Mouse (Mus musculus) CH12F3 (cell line): ENCODE data around the gene Fntb.

Experiments used
- in situ Hi-C: fragments of 300-500 bp; cut with MboI; formaldehyde crosslinking; loops from 2 replicates; pipeline ENCODE4 v1.14.3; 2020; ENCODE audit warnings: low sequenced_read_pairs

The Fntb gene

GRCm38 (mm10) chr12:76765354-76765851 lies at the start of gene Fntb, which contains the start of gene Churc1:
Gene Fntb, plus strand, starts transcription at chr12:76765589.
Gene Churc1, plus strand, starts transcription at chr12:76765538.
- in situ Hi-C loops = no loop called here

- in situ Hi-C loops = no loop called here
Observed at GRCm38 (mm10) chr12:76718384-76718783, 47.0 kb upstream of the Fntb start.

- in situ Hi-C loops = no loop called here
Observed at GRCm38 (mm10) chr12:76720572-76720971, 44.8 kb upstream of the Fntb start.

- in situ Hi-C loops = no loop called here
Observed at GRCm38 (mm10) chr12:76722026-76722425, 43.4 kb upstream of the Fntb start.

- in situ Hi-C loops = no loop called here
Observed at GRCm38 (mm10) chr12:76727955-76728354, 37.4 kb upstream of the Fntb start.

GRCm38 (mm10) chr12:76750866-76751459 lies 14.4 kb upstream of the Fntb start:
- in situ Hi-C loops = no loop called here

- in situ Hi-C loops = no loop called here
Observed at GRCm38 (mm10) chr12:76752652-76753318, 12.6 kb upstream of the Fntb start.

GRCm38 (mm10) chr12:76765901-76766630 lies 677 bp downstream of the Fntb start:
- in situ Hi-C loops = no loop called here

GRCm38 (mm10) chr12:76770841-76771500 lies 5.6 kb downstream of the Fntb start:
- in situ Hi-C loops = no loop called here

- in situ Hi-C loops = no loop called here
Observed at GRCm38 (mm10) chr12:76771540-76771939, 6.2 kb downstream of the Fntb start.

- in situ Hi-C loops = no loop called here
Observed at GRCm38 (mm10) chr12:76774652-76775051, 9.3 kb downstream of the Fntb start.

GRCm38 (mm10) chr12:76775132-76775531 lies 9.7 kb downstream of the Fntb start:
- in situ Hi-C loops = no loop called here

GRCm38 (mm10) chr12:76776898-76777297 lies 11.5 kb downstream of the Fntb start:
- in situ Hi-C loops = no loop called here

- in situ Hi-C loops = no loop called here
Observed at GRCm38 (mm10) chr12:76777845-76778244, 12.5 kb downstream of the Fntb start.

GRCm38 (mm10) chr12:76778305-76779083 lies 13.1 kb downstream of the Fntb start:
- in situ Hi-C loops = no loop called here

GRCm38 (mm10) chr12:76779951-76780350 lies 14.6 kb downstream of the Fntb start:
- in situ Hi-C loops = no loop called here

- in situ Hi-C loops = no loop called here
Observed at GRCm38 (mm10) chr12:76780639-76781468, 15.5 kb downstream of the Fntb start.

GRCm38 (mm10) chr12:76784056-76784619 lies 18.7 kb downstream of the Fntb start:
- in situ Hi-C loops = no loop called here

- in situ Hi-C loops = no loop called here
Observed at GRCm38 (mm10) chr12:76790446-76791084, 25.2 kb downstream of the Fntb start.
